Mouse (Mus musculus): ENCODE data around the gene Zfp799.
A peak's percentile ranks its signal among the peaks of the same experiment; 100 is the strongest.

The Zfp799 gene

GRCm38 (mm10) chr17:32786944-32787343 is 43.1 kb downstream of the Zfp799 start:
- no peak for DNase-seq

GRCm38 (mm10) chr17:32785656-32786055 is 44.4 kb downstream of the Zfp799 start:
- no peak for DNase-seq

DNA sequence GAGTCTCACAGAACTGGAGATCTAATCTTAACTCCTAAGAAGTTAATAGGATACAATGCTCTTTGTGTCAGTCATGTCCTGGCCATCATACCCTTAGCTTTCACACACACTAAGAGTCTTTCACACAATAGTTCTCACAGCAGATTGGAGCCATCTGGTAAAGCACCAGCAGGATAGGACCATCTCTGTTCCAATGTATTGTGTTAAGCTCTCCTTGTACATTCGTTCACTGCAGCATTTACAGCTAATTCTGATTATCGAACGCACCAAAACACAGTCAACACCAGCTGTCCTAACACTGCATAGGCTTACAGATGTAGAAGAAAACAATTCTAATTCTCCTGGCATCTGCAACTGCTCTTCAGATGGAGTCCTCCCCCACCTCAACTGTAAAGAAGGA is 52.5 kb downstream of the Zfp799 start:
- DNase-seq: no peak

- DNase-seq: peak in 1 of 2 experiments; percentile 44
Observed at GRCm38 (mm10) chr17:32771213-32771612, 58.8 kb downstream of the Zfp799 start.

- no peak for DNase-seq
Observed at GRCm38 (mm10) chr17:32766422-32766821, 63.6 kb downstream of the Zfp799 start.

Measured in cerebellum, postnatal 14 days (tissue).